Mouse (Mus musculus) forebrain, embryonic 14.5 days (tissue): ENCODE results near the gene Tacc2. TPM values are rescaled to one million over a fixed set of nuclear protein-coding genes. Genes with fewer than 3 reads are reported as not detected.
A peak's percentile ranks its signal among the peaks of the same experiment; 100 is the strongest.

Source experiments
- ATAC-seq: fragments of 200-750 bp; cut with Nextera tagmentation; 2 replicates; pipeline ENCODE4 v1.8.0; 2017; ENCODE audit warnings: mild to moderate bottlenecking, moderate library complexity
- DNase-seq: peaks from one replicate; pipeline ENCODE4 v3.0.0-alpha.2; 2015; ENCODE audit warnings: low spot score
- H3K27ac ChIP-seq: fragments of 300-500 bp; sonication (generic); 2 replicates; pipeline ENCODE4 v1.5.1; 2014; ENCODE audit warnings: low read depth, mild to moderate bottlenecking, control low read depth, low read length, moderate library complexity
- H3K27me3 ChIP-seq: fragments of 300-500 bp; sonication (generic); replicated peaks from 2 replicates; pipeline ENCODE4 v1.6.1; 2014; ENCODE audit warnings: low read length, control low read depth, mixed read lengths; ENCODE audit not compliant: control insufficient read depth, insufficient read depth
- H3K36me3 ChIP-seq: fragments of 300-500 bp; sonication (generic); 2 replicates; pipeline ENCODE4 v1.6.1; 2014; ENCODE audit warnings: low read length, control low read depth; ENCODE audit not compliant: control insufficient read depth, insufficient read depth
- H3K4me1 ChIP-seq: fragments of 300-500 bp; sonication (generic); 2 replicates; pipeline ENCODE4 v1.6.1; 2014; ENCODE audit warnings: antibody characterized with exemption, low read length, control low read depth; ENCODE audit not compliant: control insufficient read depth, insufficient read depth
- H3K4me2 ChIP-seq: fragments of 300-500 bp; sonication (generic); 2 replicates; pipeline ENCODE4 v1.6.1; 2014; ENCODE audit warnings: mild to moderate bottlenecking, control low read depth, low read length
- H3K4me3 ChIP-seq: fragments of 300-500 bp; sonication (generic); 2 replicates; pipeline ENCODE4 v1.5.1; 2014; ENCODE audit warnings: low read depth, low read length, control low read depth
- H3K9ac ChIP-seq: fragments of 300-500 bp; sonication (generic); 2 replicates; pipeline ENCODE4 v1.6.1; 2014; ENCODE audit warnings: mild to moderate bottlenecking, low read length, control low read depth, moderate library complexity
- H3K9me3 ChIP-seq: fragments of 300-500 bp; sonication (generic); replicated peaks from 2 replicates; pipeline ENCODE4 v1.6.1; 2016; ENCODE audit warnings: low read length, control low read depth, mixed read lengths; ENCODE audit not compliant: control insufficient read depth
- WGBS: fragments of 180-500 bp; shearing (Covaris S2); extraction: QIAGEN DNeasy Blood & Tissue Kit; methylation state at CpG from one replicate; pipeline ENCODE4 v1.1.7; 2014; 5-methylcytosine and 5-hydroxymethylcytosine counted together
- polyA plus RNA-seq: library from polyadenylated mRNA; unstranded; fragments of >200 nt; fragmentation: Nextera tagmentation; extraction: Ambion mirVana; gene quantifications from 2 replicates; pipeline ENCODE4 v1.2.1, GENCODE M21; 2014

Tacc2 gene
- polyA plus RNA-seq, 1 experiment from 2014 or later = 40.2 TPM

DNA sequence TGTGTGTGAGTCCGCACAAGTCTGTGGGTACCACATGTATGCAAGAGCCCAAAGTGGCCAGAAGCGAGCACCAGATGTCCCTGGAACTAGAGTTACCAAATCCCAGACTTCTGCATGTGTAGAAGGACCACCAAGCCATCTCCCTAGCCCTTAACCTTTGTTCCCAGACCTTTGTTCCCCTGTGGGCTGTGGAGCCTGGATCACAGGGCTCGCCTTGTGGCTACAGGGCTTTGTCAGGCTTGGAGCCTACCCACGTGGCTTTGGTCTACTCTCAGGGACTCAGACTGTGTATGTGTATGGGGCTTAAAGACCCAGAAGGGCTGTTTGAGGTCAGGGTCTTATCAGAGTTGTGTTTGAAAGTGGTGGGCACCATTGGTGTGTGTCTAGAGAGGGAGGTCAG, 111.4 kb downstream of the Tacc2 start:
- H3K27ac ChIP-seq = no peak overlapping the region
- WGBS = 83% methylated on average over 4 of the region's 4 CpGs

DNA sequence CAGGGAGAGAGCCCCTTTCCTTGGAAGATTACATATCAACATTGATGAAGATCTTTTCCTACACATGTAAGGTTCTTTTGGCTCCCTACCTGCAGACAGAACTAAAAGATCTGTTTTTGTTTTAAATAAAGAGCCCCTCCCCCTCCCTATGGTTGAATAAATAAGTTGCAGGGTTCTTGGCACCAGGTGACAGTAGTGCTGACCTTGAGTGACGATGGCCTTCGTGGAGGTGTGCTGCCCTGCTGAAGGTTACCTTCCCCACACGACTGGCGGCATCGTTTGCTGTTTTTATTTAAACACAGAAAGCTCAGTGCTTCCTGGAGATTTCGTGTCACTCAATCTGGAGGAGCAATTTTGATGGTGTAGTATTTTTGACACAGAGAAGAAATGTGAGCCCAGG, 113.6 kb downstream of the Tacc2 start:
- Histone ChIP-seq H3K9ac (no peak overlapping the region), H3K9me3 (no peaks in the 10 kb centered on the region), H3K27me3 (no peaks in the 10 kb centered on the region), H3K4me1 (peaks cover 21% of the 10 kb centered on the region), H3K36me3 (no peaks in the 10 kb centered on the region), H3K4me2 (no peak overlapping the region), H3K4me3 (no peak overlapping the region), H3K27ac (no peak overlapping the region)
- no peak for ATAC-seq
- no peak for DNase-seq
- 86% methylated on average over 6 of the region's 6 CpGs for WGBS

More for the DNA sequence above, 111.4 kb downstream of the Tacc2 start:
- H3K9me3 ChIP-seq = no peaks in the 10 kb centered on the region
- no peak for DNase-seq
- no peak overlapping the region for H3K9ac ChIP-seq
- no peak overlapping the region for H3K4me3 ChIP-seq
- H3K36me3 ChIP-seq = no peaks in the 10 kb centered on the region
- ATAC-seq = no peak
- no peak overlapping the region for H3K4me2 ChIP-seq
- H3K27me3 ChIP-seq = no peaks in the 10 kb centered on the region
- H3K4me1 ChIP-seq = 0 out of 2 replicates have a peak, but pooled peaks cover 2% of the 10 kb centered on the region

DNA sequence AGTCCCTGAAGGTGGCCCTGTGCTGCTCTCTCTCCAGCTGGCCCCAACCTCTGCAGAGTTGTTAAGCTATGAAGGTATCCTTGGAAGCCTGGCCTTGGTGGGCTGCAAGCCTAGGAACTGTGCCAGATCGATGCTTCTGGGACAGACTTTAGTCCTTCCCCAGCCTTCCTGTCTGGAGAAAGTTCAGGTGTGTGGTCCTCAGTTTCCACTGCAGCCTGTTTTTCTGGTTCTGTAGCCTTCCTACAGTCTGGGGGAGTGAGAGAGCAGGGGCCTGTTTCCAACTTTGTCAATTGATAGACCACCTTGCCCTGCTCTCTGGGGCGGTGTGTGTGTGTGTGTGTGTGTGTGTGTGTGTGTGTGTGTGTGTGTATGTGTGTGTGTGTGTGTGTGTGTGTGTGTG, 114.7 kb downstream of the Tacc2 start:
- Histone ChIP-seq H3K27ac (peak overlapping the region; percentile 99), H3K4me3 (peak overlapping the region; percentile 86), H3K4me1 (peaks cover 31% of the 10 kb centered on the region), H3K36me3 (peaks cover 2% of the 10 kb centered on the region; the same call in 1 of the 2 replicates), H3K4me2 (peak overlapping the region; percentile 73), H3K27me3 (no peaks in the 10 kb centered on the region), H3K9me3 (no peaks in the 10 kb centered on the region), H3K9ac (peak overlapping the region; percentile 45)
- peak; percentile 11 for DNase-seq
- WGBS = 50% methylated on average over 2 of the region's 2 CpGs
- ATAC-seq = no peak

DNA sequence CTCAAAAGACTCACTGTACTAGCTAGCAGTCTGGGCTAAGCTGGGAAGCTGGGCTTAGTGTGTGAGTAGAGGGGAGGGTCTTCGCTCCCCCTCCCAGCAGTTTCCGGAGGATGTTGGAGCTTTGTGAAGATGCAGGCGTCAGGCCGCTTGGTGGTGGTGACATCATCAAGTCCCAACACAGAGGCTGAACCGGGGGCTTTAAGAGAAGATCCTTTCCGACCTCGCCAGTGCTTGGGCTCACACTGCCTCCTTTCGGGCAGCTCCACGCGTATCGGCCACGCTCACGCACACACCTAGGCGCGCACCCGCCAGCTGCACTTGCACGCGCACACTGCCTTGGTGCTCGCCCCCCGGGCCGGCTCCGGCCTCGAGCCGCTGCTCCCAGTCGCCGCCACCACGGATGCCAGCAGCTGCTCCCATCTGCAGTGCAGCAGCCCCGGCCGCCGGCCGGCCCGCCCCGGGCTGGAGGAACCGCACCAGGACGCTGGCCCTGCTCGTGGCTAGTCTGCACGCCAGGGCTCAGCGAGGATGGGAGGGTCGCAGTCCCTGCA, 115.2 kb downstream of the Tacc2 start:
- H3K4me3 ChIP-seq = peak overlapping the region; percentile 86
- peak; percentile 93 for DNase-seq
- peak overlapping the region; percentile 99 for H3K9ac ChIP-seq
- H3K27ac ChIP-seq = peak overlapping the region; percentile 99
- H3K36me3 ChIP-seq = peaks cover 6% of the 10 kb centered on the region; the same call in 1 of the 2 replicates
- H3K4me1 ChIP-seq = peaks cover 33% of the 10 kb centered on the region
- WGBS = under 1% methylated on average over 38 of the region's 39 CpGs
- peak; percentile 87 for ATAC-seq
- no peaks in the 10 kb centered on the region for H3K9me3 ChIP-seq
- no peaks in the 10 kb centered on the region for H3K27me3 ChIP-seq
- peak overlapping the region; percentile 73 for H3K4me2 ChIP-seq

DNA sequence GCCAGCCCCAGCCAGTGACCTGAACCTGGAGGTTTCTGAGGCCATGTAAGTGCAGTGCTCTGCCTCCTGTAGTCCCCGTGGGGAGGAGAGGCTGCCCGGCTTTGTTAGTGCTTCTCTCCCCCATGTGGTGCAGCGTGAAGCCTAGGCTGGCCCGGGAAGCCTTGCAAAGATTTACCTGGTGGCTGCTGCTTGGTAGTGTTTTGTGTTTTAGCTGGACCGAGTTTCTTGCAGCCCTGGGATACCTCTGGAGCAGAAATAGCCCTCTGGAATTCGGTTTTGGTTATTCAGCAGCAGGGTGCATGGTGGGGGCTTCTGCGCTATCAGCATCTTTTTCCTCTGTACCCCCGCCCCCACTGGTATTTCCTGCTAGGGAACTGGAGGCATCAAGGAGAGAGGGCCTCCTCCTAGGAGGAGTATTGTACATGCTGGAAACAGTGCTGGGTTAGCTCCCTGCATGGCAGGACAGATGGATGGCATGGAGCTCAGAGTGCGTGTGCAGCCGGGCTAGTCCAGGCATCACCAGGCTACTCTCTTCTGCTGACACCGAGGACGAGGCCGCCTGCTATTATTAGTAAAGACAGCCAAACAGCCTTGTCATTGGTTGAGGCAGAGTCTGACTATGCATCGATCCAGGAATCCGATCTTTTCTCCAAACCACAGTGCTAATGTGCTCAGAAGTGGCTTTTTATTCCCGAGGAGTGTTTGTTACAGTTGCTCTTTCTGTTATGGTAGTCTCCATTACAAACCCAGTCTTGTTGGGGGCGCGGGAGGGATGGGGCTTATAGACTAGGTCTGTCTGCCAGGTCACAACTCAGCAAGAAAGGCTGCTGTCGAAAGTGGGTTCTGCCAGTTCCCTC, 115.9 kb downstream of the Tacc2 start:
- peak; percentile 70 for ATAC-seq
- H3K4me2 ChIP-seq = peak overlapping the region; percentile 73
- peaks cover 33% of the 10 kb centered on the region for H3K4me1 ChIP-seq
- H3K27ac ChIP-seq = peak overlapping the region; percentile 99
- peaks cover 6% of the 10 kb centered on the region; the same call in 1 of the 2 replicates for H3K36me3 ChIP-seq
- H3K9me3 ChIP-seq = no peaks in the 10 kb centered on the region
- peak overlapping the region; percentile 86 for H3K4me3 ChIP-seq
- H3K9ac ChIP-seq = peak overlapping the region; percentile 99
- under 1% methylated on average over 19 of the region's 19 CpGs for WGBS
- no peaks in the 10 kb centered on the region for H3K27me3 ChIP-seq
- peak; percentile 71 for DNase-seq

DNA sequence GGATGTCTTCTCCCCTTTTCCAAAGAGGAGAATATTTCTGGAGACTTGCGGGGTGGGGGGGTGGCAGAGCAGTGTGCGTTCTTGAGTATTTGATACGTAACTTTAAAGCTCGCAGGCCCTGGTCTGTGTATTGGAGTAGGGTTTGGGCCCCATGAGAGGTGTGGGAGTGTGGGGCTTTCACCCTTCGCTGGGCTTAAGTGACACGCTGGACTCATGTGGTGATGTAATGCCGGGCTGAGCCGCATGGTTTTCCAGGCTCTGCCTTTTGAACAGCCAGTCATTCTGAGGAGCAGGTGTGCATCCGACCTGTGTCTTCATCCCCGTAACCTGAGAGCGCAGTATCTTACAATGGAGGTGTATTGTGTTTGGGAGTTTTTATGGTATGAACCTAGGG, 116.6 kb downstream of the Tacc2 start:
- Histone ChIP-seq H3K27ac (peak overlapping the region; percentile 99), H3K4me2 (peak overlapping the region; percentile 73), H3K4me1 (peaks cover 33% of the 10 kb centered on the region), H3K27me3 (no peaks in the 10 kb centered on the region), H3K9me3 (no peaks in the 10 kb centered on the region), H3K36me3 (peaks cover 6% of the 10 kb centered on the region; the same call in 1 of the 2 replicates), H3K4me3 (peak overlapping the region; percentile 86), H3K9ac (peak overlapping the region; percentile 99)
- peak; percentile 24 for ATAC-seq
- peak; percentile 64 for DNase-seq
- WGBS = 5% methylated on average over 11 of the region's 11 CpGs

DNA sequence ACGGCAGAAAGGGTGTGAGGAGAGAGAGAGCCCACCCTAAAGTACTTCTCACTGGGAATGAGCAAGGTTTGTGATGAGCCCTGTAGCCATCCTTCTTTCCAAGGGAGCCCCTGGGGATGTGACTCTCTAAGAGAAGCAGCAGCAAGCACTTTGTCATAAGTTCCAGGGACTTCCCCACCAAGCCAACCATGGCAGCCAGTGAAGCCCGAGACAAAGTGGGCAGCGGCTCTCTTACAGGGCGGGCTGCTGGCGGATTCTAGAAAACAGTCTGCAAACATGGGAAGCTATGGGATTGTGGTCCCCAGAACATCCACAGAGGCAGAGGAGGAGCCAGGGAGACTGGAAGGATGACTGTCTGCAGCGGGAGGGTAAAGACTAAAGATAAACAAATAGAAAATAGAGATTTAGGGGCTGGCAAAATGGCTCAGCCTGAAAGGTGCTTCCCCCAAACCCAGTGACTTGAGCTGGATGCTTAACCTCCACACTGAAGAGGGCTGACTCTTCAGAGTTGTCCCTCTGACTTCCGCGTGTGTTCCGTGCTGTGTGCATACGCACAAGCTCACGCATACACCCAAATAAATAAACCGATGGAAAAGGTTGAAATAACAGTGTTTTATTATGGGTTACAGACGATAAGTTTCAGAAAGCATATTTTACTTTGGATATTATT, 118.6 kb downstream of the Tacc2 start:
- Histone ChIP-seq H3K27me3 (no peaks in the 10 kb centered on the region), H3K4me1 (peaks cover 33% of the 10 kb centered on the region), H3K9ac (peak overlapping the region; percentile 17; the same call in 1 of the 2 replicates), H3K4me3 (no peak overlapping the region), H3K4me2 (peak overlapping the region; percentile 73), H3K9me3 (no peaks in the 10 kb centered on the region), H3K36me3 (peaks cover 6% of the 10 kb centered on the region; the same call in 1 of the 2 replicates), H3K27ac (no peak overlapping the region)
- ATAC-seq (no peak), DNase-seq (peak; percentile 5)
- 71% methylated on average over 13 of the region's 13 CpGs for WGBS

DNA sequence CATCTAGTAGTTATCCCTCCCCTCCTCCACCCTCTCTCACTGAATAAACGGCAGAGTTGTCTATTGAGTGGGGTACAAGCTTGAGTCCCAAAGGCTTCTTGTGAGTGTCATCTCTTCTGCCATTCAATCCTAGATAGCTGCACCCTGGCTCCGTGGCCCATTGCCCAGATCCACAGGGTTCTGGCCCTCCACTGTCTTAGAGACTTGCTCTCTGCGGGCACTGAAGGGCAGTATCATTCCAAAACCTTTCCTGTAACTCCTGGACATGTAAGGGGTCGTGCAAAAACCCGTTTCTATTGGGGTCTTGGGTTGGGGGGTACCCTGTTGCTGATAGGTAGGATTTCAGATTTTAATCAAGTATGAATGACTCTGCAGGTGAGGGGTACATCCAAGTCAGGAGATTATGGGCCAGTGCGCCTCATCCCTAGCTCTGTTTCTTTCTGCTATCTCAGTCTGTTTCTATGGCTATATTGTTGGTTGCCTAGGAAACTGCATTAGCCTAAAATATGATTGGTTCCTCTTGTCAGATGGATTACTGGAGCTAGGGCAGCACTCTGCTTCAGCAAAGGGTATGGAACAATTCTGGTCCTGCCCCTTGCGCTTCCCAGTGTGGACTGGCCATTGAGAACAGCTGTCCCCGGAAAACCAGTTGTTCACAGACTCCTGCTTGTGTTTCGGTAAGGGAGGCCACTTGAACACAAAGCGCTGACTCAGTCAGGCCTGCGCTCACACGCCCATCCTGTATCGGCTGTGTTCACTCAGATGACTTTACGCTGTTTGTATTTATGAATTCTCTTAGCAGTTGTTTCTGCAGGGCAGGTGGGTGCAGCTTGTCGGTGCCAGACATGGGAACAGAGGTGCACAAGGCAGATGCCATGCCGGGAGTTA, 119.4 kb downstream of the Tacc2 start:
- no peaks in the 10 kb centered on the region for H3K27me3 ChIP-seq
- peak overlapping the region; percentile 39; the same call in 1 of the 2 replicates for H3K27ac ChIP-seq
- H3K9ac ChIP-seq = peak overlapping the region; percentile 35; the same call in 1 of the 2 replicates
- H3K9me3 ChIP-seq = no peaks in the 10 kb centered on the region
- DNase-seq (peak; percentile 55), ATAC-seq (no peak)
- H3K4me1 ChIP-seq = peaks cover 33% of the 10 kb centered on the region
- peaks cover 6% of the 10 kb centered on the region; the same call in 1 of the 2 replicates for H3K36me3 ChIP-seq
- H3K4me2 ChIP-seq = peak overlapping the region; percentile 31
- WGBS = 74% methylated on average over 16 of the region's 16 CpGs
- no peak overlapping the region for H3K4me3 ChIP-seq
